Mouse (Mus musculus) spleen, postnatal 10 days (tissue): ENCODE data around the gene Gm15140.
"Not testable (repeated sequence)": the region's sequence is repeated elsewhere in the genome, so short reads cannot be mapped to it uniquely, and the experiment has no call there.

ENCODE experiments used
- DNase-seq, 2 experiments: peaks; one replicate each; pipeline ENCODE4 v3.0.0; 2021 to 2022; ENCODE audit warnings: low spot score in 2 of 2

The Gm15140 gene

GRCm38 (mm10) chrX:154120585-154120984 lies at the start of gene Gm15140:
TSS of gene Gm15140 (minus strand) at chrX:154120685.
- DNase-seq: not testable (repeated sequence)
